Mouse (Mus musculus): ENCODE measurements at regions not wholly inside any gene's neighbourhood (a gene's known extent, or its start where the extent isn't known, plus 50 kb on each side); places are given as distances from the start of the nearest gene placed in this dataset.

DNA sequence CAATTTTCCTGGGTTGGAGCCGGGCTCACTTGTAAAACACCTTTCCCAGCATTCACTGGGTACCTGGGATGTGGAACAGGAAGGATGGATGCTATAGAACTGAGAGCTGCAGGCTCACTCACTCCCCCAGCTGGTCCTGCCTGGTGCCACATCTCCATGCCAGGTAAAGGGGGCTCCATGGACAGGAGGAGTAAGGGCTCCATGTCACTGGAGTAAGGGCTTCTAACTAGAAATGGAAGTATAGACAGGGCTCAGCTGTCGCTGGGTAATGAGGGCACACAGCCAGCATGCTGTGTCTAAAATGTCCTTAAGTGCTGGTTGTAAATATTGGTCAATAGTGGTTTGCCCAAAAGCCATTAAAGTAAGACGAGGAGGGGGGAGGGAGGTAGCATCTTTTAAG is 99.4 kb upstream of the Gpr12 start:
- WGBS: 26% methylated on average over 3 of the region's 3 CpGs
- H3K4me1 ChIP-seq: peaks cover 27% of the 10 kb centered on the region
- no peak overlapping the region for H3K4me3 ChIP-seq (replicated peaks)
- H3K27ac ChIP-seq (replicated peaks): no peak overlapping the region
- H3K9me3 ChIP-seq (replicated peaks): no peaks in the 10 kb centered on the region
- ATAC-seq (ENCODE audit: low FRiP score): no peak
- peaks cover 12% of the 10 kb centered on the region for H3K27me3 ChIP-seq (replicated peaks)
- no peak overlapping the region for H3K9ac ChIP-seq (replicated peaks)
- H3K4me2 ChIP-seq: no peak overlapping the region
- H3K36me3 ChIP-seq: no peaks in the 10 kb centered on the region

DNA sequence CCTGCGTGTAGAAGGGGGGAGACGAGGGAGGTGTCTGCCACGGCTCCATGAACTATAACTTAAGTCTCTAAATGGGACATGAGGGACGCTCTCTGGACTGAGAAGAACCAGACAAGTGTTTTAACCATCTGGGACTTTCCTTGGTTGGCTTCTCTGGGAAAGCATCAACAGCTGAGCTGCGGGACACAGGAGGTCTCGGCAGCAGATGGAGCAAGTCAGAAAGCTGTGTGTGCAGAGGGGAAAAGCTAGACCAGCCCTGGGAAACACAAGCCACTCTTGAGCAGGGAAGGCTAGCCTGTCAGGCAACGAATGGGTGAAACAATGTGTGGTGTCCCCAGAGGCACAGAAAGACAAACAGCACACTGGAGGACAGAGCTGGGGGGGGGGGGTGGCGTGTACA is 98.5 kb upstream of the Gpr12 start:
- no peak overlapping the region for H3K4me2 ChIP-seq
- H3K9ac ChIP-seq (replicated peaks): no peak overlapping the region
- no peaks in the 10 kb centered on the region for H3K36me3 ChIP-seq
- peaks cover 29% of the 10 kb centered on the region for H3K4me1 ChIP-seq
- H3K9me3 ChIP-seq (replicated peaks): no peaks in the 10 kb centered on the region
- 21% methylated on average over 8 of the region's 8 CpGs for WGBS
- no peak overlapping the region for H3K4me3 ChIP-seq (replicated peaks)
- peaks cover 12% of the 10 kb centered on the region for H3K27me3 ChIP-seq (replicated peaks)
- ATAC-seq (ENCODE audit: low FRiP score): no peak
- no peak overlapping the region for H3K27ac ChIP-seq (replicated peaks)

DNA sequence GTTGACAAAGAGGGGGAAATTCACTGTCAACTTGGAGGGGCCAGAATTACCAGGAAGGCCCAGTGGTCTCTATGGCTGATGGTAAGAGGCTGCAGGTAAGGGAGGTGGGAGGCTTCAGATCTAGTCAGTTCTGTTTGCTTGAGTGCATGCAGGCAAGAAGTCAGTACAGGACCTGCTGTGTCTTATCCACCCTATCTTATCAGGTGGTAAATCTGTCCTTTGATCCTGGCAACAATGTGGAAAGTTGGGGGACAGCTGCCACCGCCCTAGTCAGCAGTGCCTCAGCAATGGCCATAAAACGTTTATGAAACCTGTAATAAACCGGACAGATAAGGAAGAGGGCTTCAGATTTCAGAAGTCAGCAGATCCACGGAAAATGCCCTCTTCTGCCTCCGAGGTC is 97.9 kb upstream of the Gpr12 start:
- 19% methylated on average over 5 of the region's 5 CpGs for WGBS
- ATAC-seq (ENCODE audit: low FRiP score): no peak
- Histone ChIP-seq H3K9me3 (replicated peaks) (no peaks in the 10 kb centered on the region), H3K4me2 (no peak overlapping the region), H3K27ac (replicated peaks) (no peak overlapping the region), H3K9ac (replicated peaks) (no peak overlapping the region), H3K4me3 (replicated peaks) (no peak overlapping the region), H3K4me1 (peaks cover 33% of the 10 kb centered on the region), H3K36me3 (no peaks in the 10 kb centered on the region), H3K27me3 (replicated peaks) (peaks cover 13% of the 10 kb centered on the region)

DNA sequence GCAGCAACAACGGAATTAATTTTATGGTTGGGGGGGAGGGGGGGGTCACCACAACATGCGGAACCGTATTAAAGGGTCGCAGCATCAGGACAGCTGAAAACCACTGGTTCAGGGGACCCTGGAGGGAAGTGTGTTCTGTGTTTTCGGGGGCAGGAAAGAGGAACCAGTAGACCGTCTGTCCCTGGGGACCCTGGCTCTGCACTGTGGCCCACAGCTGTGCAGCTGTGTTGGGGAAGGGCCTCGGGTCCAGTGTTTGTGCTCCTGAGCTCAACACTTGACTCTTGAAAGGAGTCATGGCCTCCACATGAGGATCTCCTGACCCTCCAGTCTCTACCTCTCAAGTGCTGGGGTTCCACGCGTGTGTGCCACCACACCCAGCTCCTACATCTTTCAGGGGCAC is 96.5 kb upstream of the Gpr12 start:
- 71% methylated on average over 9 of the region's 9 CpGs for WGBS
- no peak overlapping the region for H3K9ac ChIP-seq (replicated peaks)
- H3K36me3 ChIP-seq: no peaks in the 10 kb centered on the region
- no peaks in the 10 kb centered on the region for H3K9me3 ChIP-seq (replicated peaks)
- no peak overlapping the region for H3K4me3 ChIP-seq (replicated peaks)
- H3K27ac ChIP-seq (replicated peaks): no peak overlapping the region
- H3K4me2 ChIP-seq: no peak overlapping the region
- no peak for ATAC-seq (ENCODE audit: low FRiP score)
- H3K4me1 ChIP-seq: peaks cover 33% of the 10 kb centered on the region
- H3K27me3 ChIP-seq (replicated peaks): peaks cover 16% of the 10 kb centered on the region

DNA sequence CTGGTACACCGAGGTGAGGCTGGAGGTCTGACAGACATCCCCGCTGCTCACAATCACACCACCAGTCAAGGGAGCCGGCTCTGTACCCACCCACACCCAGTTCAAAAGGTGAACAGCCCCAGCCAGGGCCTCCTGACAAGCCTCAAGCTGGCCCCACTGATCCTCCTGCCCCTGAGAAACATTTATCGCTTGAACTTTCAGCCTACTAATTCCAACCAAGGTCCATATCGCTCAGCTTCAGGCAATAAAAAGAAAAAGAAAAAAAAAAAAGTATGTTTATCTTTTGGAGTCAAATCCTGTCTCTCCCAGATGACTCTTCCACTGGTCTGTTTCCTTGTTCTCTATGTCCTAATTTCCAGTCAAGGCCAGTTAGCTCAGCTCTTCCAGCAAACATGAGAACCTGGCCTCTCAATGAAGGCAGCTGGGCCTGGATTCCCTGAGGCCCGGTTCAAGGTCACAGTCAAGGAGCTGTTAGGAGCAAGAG is 94.2 kb upstream of the Gpr12 start:
- Histone ChIP-seq H3K27ac (replicated peaks) (no peak overlapping the region), H3K9ac (replicated peaks) (no peak overlapping the region), H3K4me3 (replicated peaks) (no peak overlapping the region), H3K27me3 (replicated peaks) (peaks cover 17% of the 10 kb centered on the region; the same call in 1 of the 2 replicates), H3K9me3 (replicated peaks) (no peaks in the 10 kb centered on the region), H3K36me3 (no peaks in the 10 kb centered on the region), H3K4me1 (peaks cover 30% of the 10 kb centered on the region), H3K4me2 (no peak overlapping the region)
- 68% methylated on average over 6 of the region's 6 CpGs for WGBS
- ATAC-seq (ENCODE audit: low FRiP score): no peak

DNA sequence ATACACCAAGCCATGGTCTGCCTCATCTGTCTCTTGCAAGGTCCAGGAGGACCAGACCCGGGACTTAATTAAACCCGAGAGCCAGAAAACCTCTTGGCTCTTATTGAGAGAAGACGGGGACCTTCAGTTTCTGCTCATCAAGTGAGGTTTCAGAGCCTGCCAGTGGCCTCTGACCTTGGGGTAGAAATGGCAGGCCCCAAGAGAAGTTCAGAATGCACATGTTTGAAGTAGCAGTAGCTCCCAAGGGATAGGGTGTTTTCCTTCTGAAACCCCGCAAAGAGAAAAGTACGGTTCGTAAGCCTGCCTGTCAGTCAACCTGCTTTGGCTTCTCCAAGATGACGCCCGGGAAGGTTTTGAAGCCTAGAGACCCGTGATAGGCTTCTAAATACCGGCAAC is 93.7 kb upstream of the Gpr12 start:
- Histone ChIP-seq H3K4me2 (no peak overlapping the region), H3K4me1 (peaks cover 27% of the 10 kb centered on the region)
- 74% methylated on average over 10 of the region's 10 CpGs for WGBS

DNA sequence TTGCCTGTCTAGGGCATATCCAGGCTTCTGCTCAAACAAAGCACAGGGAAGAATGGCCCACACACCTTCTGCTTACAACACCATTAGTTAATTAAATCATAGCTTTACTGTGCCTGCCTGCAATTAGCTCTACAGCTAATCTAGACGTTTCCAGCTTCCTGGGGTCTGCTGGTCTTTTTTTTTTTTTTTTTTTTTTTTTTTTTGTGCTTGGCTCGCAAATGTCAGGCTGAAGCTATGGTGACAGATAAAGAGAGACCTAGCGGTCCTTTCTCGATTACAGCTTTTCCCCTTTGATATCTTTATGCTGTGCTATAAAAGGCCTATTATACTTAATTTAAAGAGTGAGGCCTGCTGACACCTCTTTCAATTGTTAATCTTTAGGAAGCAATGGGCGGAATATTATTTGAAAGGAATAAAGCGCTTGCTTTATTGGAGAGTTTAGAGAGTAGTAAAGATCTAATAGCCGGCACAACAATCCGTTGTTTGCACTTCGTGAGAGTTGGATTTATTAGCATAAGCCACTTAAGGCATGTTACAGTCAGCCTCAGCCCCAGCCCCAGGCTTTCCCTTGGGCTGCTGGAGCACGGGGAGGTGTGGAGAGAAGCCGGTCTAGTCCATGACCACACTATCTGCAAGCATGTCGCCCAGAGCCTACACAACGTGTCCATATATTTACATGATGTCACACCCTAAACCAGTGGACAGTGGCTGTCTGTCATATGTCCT is 93.2 kb upstream of the Gpr12 start:
- ATAC-seq (ENCODE audit: low FRiP score): no peak
- Histone ChIP-seq H3K27me3 (replicated peaks) (peaks cover 21% of the 10 kb centered on the region; the same call in 1 of the 2 replicates), H3K4me2 (no peak overlapping the region), H3K4me1 (peaks cover 22% of the 10 kb centered on the region), H3K4me3 (replicated peaks) (no peak overlapping the region), H3K9me3 (replicated peaks) (no peaks in the 10 kb centered on the region), H3K9ac (replicated peaks) (no peak overlapping the region), H3K36me3 (no peaks in the 10 kb centered on the region), H3K27ac (replicated peaks) (no peak overlapping the region)
- 21% methylated on average over 13 of the region's 13 CpGs for WGBS

More for the DNA sequence above, 93.7 kb upstream of the Gpr12 start:
- Histone ChIP-seq H3K27ac (replicated peaks) (no peak overlapping the region), H3K36me3 (no peaks in the 10 kb centered on the region), H3K9ac (replicated peaks) (no peak overlapping the region), H3K9me3 (replicated peaks) (no peaks in the 10 kb centered on the region), H3K4me3 (replicated peaks) (no peak overlapping the region), H3K27me3 (replicated peaks) (peaks cover 21% of the 10 kb centered on the region; the same call in 1 of the 2 replicates)
- ATAC-seq (ENCODE audit: low FRiP score): no peak

DNA sequence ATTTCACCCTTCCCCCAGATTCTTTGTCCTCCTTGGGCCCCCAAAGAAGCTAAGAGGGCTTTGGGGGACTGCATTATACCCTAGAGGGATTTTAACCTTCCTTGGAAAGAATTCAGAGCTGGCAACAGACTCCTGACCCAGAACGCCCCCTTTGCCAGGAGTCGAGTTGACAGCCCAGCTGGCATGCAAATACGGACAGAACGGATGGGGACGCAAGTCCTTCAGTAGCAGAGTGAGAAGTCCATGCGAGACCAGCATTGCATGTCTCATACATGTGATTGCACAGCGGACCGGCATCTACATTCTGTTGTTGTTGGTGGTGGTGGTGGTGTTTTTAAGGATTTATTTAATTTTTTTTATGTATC is 92.1 kb upstream of the Gpr12 start:
- H3K36me3 ChIP-seq: no peaks in the 10 kb centered on the region
- no peak overlapping the region for H3K4me2 ChIP-seq
- 0 out of 2 replicates have a peak, but pooled peaks cover 2% of the 10 kb centered on the region for H3K9me3 ChIP-seq (replicated peaks)
- H3K4me1 ChIP-seq: peaks cover 21% of the 10 kb centered on the region
- WGBS: 61% methylated on average over 8 of the region's 8 CpGs
- no peak overlapping the region for H3K27ac ChIP-seq (replicated peaks)
- no peak overlapping the region for H3K4me3 ChIP-seq (replicated peaks)
- H3K9ac ChIP-seq (replicated peaks): no peak overlapping the region
- ATAC-seq (ENCODE audit: low FRiP score): no peak
- peaks cover 17% of the 10 kb centered on the region; the same call in 1 of the 2 replicates for H3K27me3 ChIP-seq (replicated peaks)

DNA sequence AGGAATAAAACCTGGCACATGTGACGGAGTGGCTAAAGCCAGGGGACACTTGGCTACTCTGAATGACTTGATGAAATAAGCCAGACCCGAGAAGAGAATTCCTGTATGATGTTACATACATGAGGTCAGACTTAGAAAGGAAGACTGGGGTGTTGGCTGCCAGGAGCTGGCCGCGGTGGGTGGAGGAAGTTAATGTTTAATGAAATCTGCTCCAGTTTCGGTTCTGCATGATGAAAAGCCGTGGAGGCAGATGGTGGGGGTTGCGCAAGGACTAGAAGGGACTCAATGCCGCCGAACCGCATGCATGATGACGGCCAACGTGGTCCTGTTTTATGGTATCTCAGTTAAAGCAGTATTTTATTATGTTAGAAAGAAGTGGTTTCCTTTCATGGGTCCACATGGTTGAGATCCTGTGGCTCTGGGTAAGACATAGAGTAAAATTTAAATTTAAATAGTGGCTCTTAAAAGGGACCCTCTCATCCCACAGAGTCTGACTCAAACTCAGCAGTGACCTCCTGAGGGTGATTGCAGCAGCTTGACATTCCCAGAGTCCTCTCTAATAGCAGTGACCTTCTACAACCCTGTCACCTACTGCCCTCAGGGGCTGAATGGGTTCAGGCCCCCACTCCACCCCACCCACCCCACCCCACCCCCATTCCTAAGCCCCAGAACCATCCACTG is 91.6 kb upstream of the Gpr12 start:
- Histone ChIP-seq H3K4me2 (no peak overlapping the region), H3K36me3 (no peaks in the 10 kb centered on the region), H3K4me1 (peaks cover 21% of the 10 kb centered on the region), H3K27me3 (replicated peaks) (peaks cover 17% of the 10 kb centered on the region; the same call in 1 of the 2 replicates), H3K9ac (replicated peaks) (no peak overlapping the region), H3K9me3 (replicated peaks) (0 out of 2 replicates have a peak, but pooled peaks cover 2% of the 10 kb centered on the region), H3K4me3 (replicated peaks) (no peak overlapping the region), H3K27ac (replicated peaks) (no peak overlapping the region)
- ATAC-seq (ENCODE audit: low FRiP score): no peak
- WGBS: 46% methylated on average over 12 of the region's 12 CpGs

DNA sequence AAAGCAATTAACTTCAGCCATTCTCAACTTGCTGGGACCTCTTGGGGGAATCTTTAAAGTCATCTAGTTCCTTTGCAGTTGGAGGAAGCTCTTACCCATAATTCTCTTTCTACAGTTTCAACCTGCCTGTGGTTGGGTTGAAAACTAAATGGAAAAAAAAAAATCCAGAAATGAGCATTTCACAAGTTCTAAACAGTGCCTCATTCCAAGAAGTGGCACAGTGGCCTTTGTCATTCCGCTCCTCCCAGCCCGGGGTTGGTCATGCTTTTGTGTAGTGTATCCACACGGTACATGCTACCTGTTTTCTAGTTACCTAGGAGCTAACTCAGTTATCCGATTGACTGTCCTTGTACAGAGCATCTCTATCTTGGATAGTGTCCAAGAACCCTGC is 90.8 kb upstream of the Gpr12 start:
- Histone ChIP-seq H3K4me2 (no peak overlapping the region), H3K9ac (replicated peaks) (no peak overlapping the region), H3K4me1 (peaks cover 17% of the 10 kb centered on the region), H3K27me3 (replicated peaks) (peaks cover 17% of the 10 kb centered on the region; the same call in 1 of the 2 replicates), H3K27ac (replicated peaks) (no peak overlapping the region), H3K36me3 (no peaks in the 10 kb centered on the region), H3K9me3 (replicated peaks) (0 out of 2 replicates have a peak, but pooled peaks cover 2% of the 10 kb centered on the region), H3K4me3 (replicated peaks) (no peak overlapping the region)
- no peak for ATAC-seq (ENCODE audit: low FRiP score)
- WGBS: 74% methylated on average over 4 of the region's 4 CpGs

DNA sequence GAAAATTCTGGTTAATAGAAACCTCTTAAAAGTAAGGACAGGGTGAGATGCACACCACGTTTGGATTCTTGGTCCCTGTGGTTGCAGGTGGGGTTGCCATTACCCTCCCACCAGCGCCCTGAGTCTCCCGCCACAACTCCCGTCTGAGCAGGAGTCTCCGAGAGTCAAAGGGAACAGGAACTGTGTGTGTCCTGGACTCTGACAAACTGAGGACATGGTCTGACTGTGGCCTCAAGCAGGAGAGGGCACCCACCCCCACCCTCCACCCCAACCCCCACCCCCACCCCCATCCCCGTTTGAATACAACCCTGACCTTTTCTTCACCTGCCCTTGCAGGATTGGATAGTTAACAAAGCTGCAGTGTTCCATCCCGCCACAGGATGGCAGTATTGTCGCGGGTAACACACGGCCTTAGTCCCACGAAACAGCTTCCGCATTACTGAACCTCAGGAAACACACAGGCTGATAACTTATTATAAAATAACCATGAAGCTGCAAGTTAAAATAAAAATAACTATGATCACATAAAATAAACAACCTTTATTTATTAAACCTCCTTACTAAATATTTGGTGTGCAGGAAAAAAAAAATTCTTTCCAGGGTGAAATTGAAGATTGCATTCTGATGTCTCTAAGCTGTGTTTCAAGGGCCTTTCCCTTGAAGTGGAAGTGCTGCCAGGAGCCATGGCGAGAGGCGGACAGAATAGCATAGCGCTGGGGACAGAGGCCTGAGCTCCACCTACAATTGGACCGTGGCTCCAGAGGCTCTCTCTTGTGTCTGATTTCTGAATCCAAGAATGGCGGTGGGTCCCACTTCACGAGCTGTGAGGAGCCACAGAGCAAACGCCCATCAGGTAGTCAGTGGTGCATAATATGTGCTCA is 90.2 kb upstream of the Gpr12 start:
- H3K4me1 ChIP-seq: peaks cover 12% of the 10 kb centered on the region
- WGBS: 20% methylated on average over 19 of the region's 19 CpGs
- H3K27ac ChIP-seq (replicated peaks): no peak overlapping the region
- H3K9ac ChIP-seq (replicated peaks): no peak overlapping the region
- no peak overlapping the region for H3K4me2 ChIP-seq
- H3K27me3 ChIP-seq (replicated peaks): peaks cover 17% of the 10 kb centered on the region; the same call in 1 of the 2 replicates
- no peak overlapping the region for H3K4me3 ChIP-seq (replicated peaks)
- ATAC-seq (ENCODE audit: low FRiP score): peak; percentile 46; the same call in 1 of the 2 replicates
- H3K36me3 ChIP-seq: no peaks in the 10 kb centered on the region
- H3K9me3 ChIP-seq (replicated peaks): 0 out of 2 replicates have a peak, but pooled peaks cover 2% of the 10 kb centered on the region
